Mouse (Mus musculus): Measurements from ENCODE around the gene Evc.

DNA sequence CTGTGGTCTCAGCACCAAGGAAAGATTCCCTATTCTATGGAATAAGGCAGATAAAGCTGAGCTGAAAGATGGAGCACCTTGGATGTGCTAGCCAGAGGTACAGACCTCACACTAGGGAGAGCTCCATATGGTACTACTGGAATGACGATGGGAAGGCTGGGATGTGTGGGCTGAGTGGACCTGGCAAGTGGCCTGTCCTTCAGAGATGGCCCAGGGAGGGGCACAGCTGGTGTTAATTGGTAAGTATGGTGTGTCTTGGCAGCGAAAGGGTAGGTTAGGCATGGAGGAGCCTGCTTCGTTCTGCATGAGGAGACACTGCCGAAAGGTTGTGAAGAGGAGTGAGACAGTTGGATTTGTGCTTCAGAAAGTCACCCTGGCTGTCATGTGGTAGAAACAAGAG is 82.2 kb downstream of the Evc start:
- TF ChIP-seq POLR2A (IDR thresholded peaks at IDR 0.05; ENCODE audit: insufficient read depth, low read length), result no peak
- no peak for TF ChIP-seq EP300 (IDR thresholded peaks at IDR 0.05; ENCODE audit: insufficient read depth, low read depth, low read length)
- TF ChIP-seq CTCF (IDR thresholded peaks at IDR 0.05; ENCODE audit: low read depth, low read length), result no peak

All from ES-Bruce4 (cell line).